Mouse (Mus musculus): ENCODE measurements around the gene Ormdl2. TPM values are rescaled to one million over a fixed set of nuclear protein-coding genes. Genes with fewer than 3 reads are reported as not detected.

The Ormdl2 gene
- 101 and 116 TPM in 2 replicates for polyA plus RNA-seq (2015; fragmentation: Nextera tagmentation; extraction: Ambion mirVana)

- peaks cover 17% of the 10 kb centered on the region for H3K36me3 ChIP-seq
- peak; percentile 100 for ATAC-seq
- no peaks in the 10 kb centered on the region for H3K9me3 ChIP-seq
- peak within 1 kb of the TSS; percentile 72 for H3K9ac ChIP-seq
- H3K4me2 ChIP-seq (replicated peaks), result peak within 1 kb of the TSS; percentile 79
- H3K27me3 ChIP-seq (replicated peaks), result no peaks in the 10 kb centered on the region
- H3K4me1 ChIP-seq (replicated peaks), result peaks cover 6% of the 10 kb centered on the region; the same call in 1 of the 2 replicates
- H3K4me3 ChIP-seq (replicated peaks), result peak within 1 kb of the TSS; percentile 80
- under 1% methylated on average over 46 of the region's 46 CpGs for WGBS
- peak within 1 kb of the TSS; percentile 64; the same call in 1 of the 2 replicates for H3K27ac ChIP-seq
Observed at GRCm38 (mm10) chr10:128821358-128822056, at the start of gene Ormdl2. TSS of gene Ormdl2 (minus strand) at chr10:128821645.

GRCm38 (mm10) chr10:128870341-128870740 lies 48.9 kb upstream of the Ormdl2 start:
- Histone ChIP-seq H3K4me2 (replicated peaks) (no peak overlapping the region), H3K4me1 (replicated peaks) (no peaks in the 10 kb centered on the region), H3K4me3 (replicated peaks) (no peak overlapping the region), H3K36me3 (peaks cover 20% of the 10 kb centered on the region), H3K9ac (no peak overlapping the region), H3K27me3 (replicated peaks) (no peaks in the 10 kb centered on the region), H3K9me3 (no peaks in the 10 kb centered on the region), H3K27ac (no peak overlapping the region)
- 81% methylated on average over 3 of the region's 3 CpGs for WGBS
- ATAC-seq, result no peak

GRCm38 (mm10) chr10:128866518-128866917 lies 45.1 kb upstream of the Ormdl2 start:
- Histone ChIP-seq H3K9ac (no peak overlapping the region), H3K36me3 (peaks cover 11% of the 10 kb centered on the region), H3K4me1 (replicated peaks) (no peaks in the 10 kb centered on the region), H3K9me3 (no peaks in the 10 kb centered on the region), H3K27ac (no peak overlapping the region), H3K4me3 (replicated peaks) (no peak overlapping the region), H3K27me3 (replicated peaks) (no peaks in the 10 kb centered on the region), H3K4me2 (replicated peaks) (no peak overlapping the region)
- 91% methylated on average over 1 of the region's 1 CpGs for WGBS
- ATAC-seq, result no peak

- Histone ChIP-seq H3K4me3 (replicated peaks) (no peak overlapping the region), H3K9ac (no peak overlapping the region), H3K4me2 (replicated peaks) (no peak overlapping the region), H3K27me3 (replicated peaks) (no peaks in the 10 kb centered on the region), H3K36me3 (peaks cover 11% of the 10 kb centered on the region), H3K9me3 (no peaks in the 10 kb centered on the region), H3K27ac (no peak overlapping the region), H3K4me1 (replicated peaks) (no peaks in the 10 kb centered on the region)
- 85% methylated on average over 3 of the region's 3 CpGs for WGBS
- no peak for ATAC-seq
Observed at GRCm38 (mm10) chr10:128866042-128866441, 44.6 kb upstream of the Ormdl2 start.

GRCm38 (mm10) chr10:128861176-128861575 lies 39.7 kb upstream of the Ormdl2 start:
- Histone ChIP-seq H3K27ac (no peak overlapping the region), H3K4me2 (replicated peaks) (no peak overlapping the region), H3K27me3 (replicated peaks) (no peaks in the 10 kb centered on the region), H3K9ac (no peak overlapping the region), H3K36me3 (peaks cover 9% of the 10 kb centered on the region), H3K4me1 (replicated peaks) (no peaks in the 10 kb centered on the region), H3K4me3 (replicated peaks) (no peak overlapping the region), H3K9me3 (no peaks in the 10 kb centered on the region)
- no peak for ATAC-seq

GRCm38 (mm10) chr10:128850339-128850738 lies 28.9 kb upstream of the Ormdl2 start:
- no peaks in the 10 kb centered on the region for H3K9me3 ChIP-seq
- H3K4me3 ChIP-seq (replicated peaks), result no peak overlapping the region
- H3K4me2 ChIP-seq (replicated peaks), result no peak overlapping the region
- ATAC-seq, result no peak
- H3K4me1 ChIP-seq (replicated peaks), result no peaks in the 10 kb centered on the region
- 65% methylated on average over 3 of the region's 3 CpGs for WGBS
- peaks cover 5% of the 10 kb centered on the region; the same call in 1 of the 2 replicates for H3K36me3 ChIP-seq
- H3K27ac ChIP-seq, result no peak overlapping the region
- H3K9ac ChIP-seq, result no peak overlapping the region
- H3K27me3 ChIP-seq (replicated peaks), result no peaks in the 10 kb centered on the region

- 57% methylated on average over 2 of the region's 2 CpGs for WGBS
- Histone ChIP-seq H3K4me3 (replicated peaks) (no peak overlapping the region), H3K9me3 (no peaks in the 10 kb centered on the region), H3K4me2 (replicated peaks) (no peak overlapping the region), H3K27ac (no peak overlapping the region), H3K27me3 (replicated peaks) (no peaks in the 10 kb centered on the region), H3K9ac (no peak overlapping the region), H3K4me1 (replicated peaks) (no peaks in the 10 kb centered on the region), H3K36me3 (peaks cover 5% of the 10 kb centered on the region; the same call in 1 of the 2 replicates)
- ATAC-seq, result no peak
Observed at GRCm38 (mm10) chr10:128848426-128848825, 27.0 kb upstream of the Ormdl2 start.

GRCm38 (mm10) chr10:128846664-128847063 lies 25.2 kb upstream of the Ormdl2 start:
- 91% methylated on average over 4 of the region's 4 CpGs for WGBS

GRCm38 (mm10) chr10:128845516-128845915 lies 24.1 kb upstream of the Ormdl2 start:
- no peak overlapping the region for H3K9ac ChIP-seq
- H3K4me1 ChIP-seq (replicated peaks), result no peaks in the 10 kb centered on the region
- no peaks in the 10 kb centered on the region for H3K9me3 ChIP-seq
- 58% methylated on average over 2 of the region's 2 CpGs for WGBS
- no peak overlapping the region for H3K4me2 ChIP-seq (replicated peaks)
- H3K27me3 ChIP-seq (replicated peaks), result no peaks in the 10 kb centered on the region
- no peak for ATAC-seq
- H3K4me3 ChIP-seq (replicated peaks), result no peak overlapping the region
- peaks cover 23% of the 10 kb centered on the region for H3K36me3 ChIP-seq
- no peak overlapping the region for H3K27ac ChIP-seq

More at GRCm38 (mm10) chr10:128846664-128847063, 25.2 kb upstream of the Ormdl2 start:
- peaks cover 17% of the 10 kb centered on the region for H3K36me3 ChIP-seq
- no peak for ATAC-seq
- no peaks in the 10 kb centered on the region for H3K27me3 ChIP-seq (replicated peaks)
- no peaks in the 10 kb centered on the region for H3K9me3 ChIP-seq
- H3K4me1 ChIP-seq (replicated peaks), result no peaks in the 10 kb centered on the region
- no peak overlapping the region for H3K9ac ChIP-seq
- H3K27ac ChIP-seq, result no peak overlapping the region
- H3K4me2 ChIP-seq (replicated peaks), result no peak overlapping the region
- no peak overlapping the region for H3K4me3 ChIP-seq (replicated peaks)

GRCm38 (mm10) chr10:128843260-128843659 lies 21.8 kb upstream of the Ormdl2 start:
- ATAC-seq, result no peak
- Histone ChIP-seq H3K9me3 (no peaks in the 10 kb centered on the region), H3K27ac (no peak overlapping the region), H3K27me3 (replicated peaks) (no peaks in the 10 kb centered on the region), H3K9ac (no peak overlapping the region), H3K4me3 (replicated peaks) (no peak overlapping the region), H3K36me3 (peaks cover 25% of the 10 kb centered on the region), H3K4me1 (replicated peaks) (no peaks in the 10 kb centered on the region), H3K4me2 (replicated peaks) (no peak overlapping the region)
- 87% methylated on average over 5 of the region's 5 CpGs for WGBS

- no peaks in the 10 kb centered on the region for H3K4me1 ChIP-seq (replicated peaks)
- H3K4me2 ChIP-seq (replicated peaks), result no peak overlapping the region
- no peaks in the 10 kb centered on the region for H3K27me3 ChIP-seq (replicated peaks)
- H3K9ac ChIP-seq, result no peak overlapping the region
- no peak overlapping the region for H3K27ac ChIP-seq
- H3K36me3 ChIP-seq, result peaks cover 21% of the 10 kb centered on the region
- ATAC-seq, result no peak
- no peak overlapping the region for H3K4me3 ChIP-seq (replicated peaks)
- H3K9me3 ChIP-seq, result no peaks in the 10 kb centered on the region
Observed at GRCm38 (mm10) chr10:128840612-128841011, 19.2 kb upstream of the Ormdl2 start.

- Histone ChIP-seq H3K4me3 (replicated peaks) (no peak overlapping the region), H3K9me3 (no peaks in the 10 kb centered on the region), H3K36me3 (peaks cover 21% of the 10 kb centered on the region), H3K4me2 (replicated peaks) (no peak overlapping the region), H3K27ac (no peak overlapping the region), H3K27me3 (replicated peaks) (no peaks in the 10 kb centered on the region), H3K9ac (no peak overlapping the region), H3K4me1 (replicated peaks) (no peaks in the 10 kb centered on the region)
- no peak for ATAC-seq
Observed at GRCm38 (mm10) chr10:128839434-128839833, 18.0 kb upstream of the Ormdl2 start.

GRCm38 (mm10) chr10:128837400-128837799 lies 16.0 kb upstream of the Ormdl2 start:
- no peaks in the 10 kb centered on the region for H3K27me3 ChIP-seq (replicated peaks)
- H3K4me1 ChIP-seq (replicated peaks), result no peaks in the 10 kb centered on the region
- ATAC-seq, result no peak
- H3K9me3 ChIP-seq, result no peaks in the 10 kb centered on the region
- no peak overlapping the region for H3K4me3 ChIP-seq (replicated peaks)
- no peak overlapping the region for H3K27ac ChIP-seq
- H3K36me3 ChIP-seq, result peaks cover 16% of the 10 kb centered on the region
- H3K4me2 ChIP-seq (replicated peaks), result no peak overlapping the region
- no peak overlapping the region for H3K9ac ChIP-seq
